Mouse (Mus musculus): ENCODE measurements around the gene Tfr2.

Gene Tfr2

DNA sequence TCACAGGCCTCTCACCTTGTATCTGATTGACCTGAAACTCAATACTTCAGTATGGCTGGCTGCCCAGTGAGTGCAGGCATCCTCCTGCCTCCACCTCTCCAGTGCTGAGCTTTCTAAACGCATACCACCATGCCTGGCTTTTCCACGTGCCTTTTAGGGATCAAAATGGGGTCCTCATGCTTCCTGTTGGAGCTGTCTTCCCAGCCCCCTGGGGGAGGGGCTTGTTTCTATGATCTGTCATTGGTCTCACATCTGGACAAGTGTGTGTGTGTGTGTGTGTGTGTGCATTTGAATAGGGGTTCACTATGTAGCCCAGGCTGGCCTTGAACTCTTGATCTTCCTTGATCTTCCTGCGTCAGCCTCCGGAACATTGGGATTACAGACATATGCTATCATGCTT, 32.2 kb upstream of the Tfr2 start:
- no peak for DNase-seq (ENCODE audit: low read depth, low spot score)

DNA sequence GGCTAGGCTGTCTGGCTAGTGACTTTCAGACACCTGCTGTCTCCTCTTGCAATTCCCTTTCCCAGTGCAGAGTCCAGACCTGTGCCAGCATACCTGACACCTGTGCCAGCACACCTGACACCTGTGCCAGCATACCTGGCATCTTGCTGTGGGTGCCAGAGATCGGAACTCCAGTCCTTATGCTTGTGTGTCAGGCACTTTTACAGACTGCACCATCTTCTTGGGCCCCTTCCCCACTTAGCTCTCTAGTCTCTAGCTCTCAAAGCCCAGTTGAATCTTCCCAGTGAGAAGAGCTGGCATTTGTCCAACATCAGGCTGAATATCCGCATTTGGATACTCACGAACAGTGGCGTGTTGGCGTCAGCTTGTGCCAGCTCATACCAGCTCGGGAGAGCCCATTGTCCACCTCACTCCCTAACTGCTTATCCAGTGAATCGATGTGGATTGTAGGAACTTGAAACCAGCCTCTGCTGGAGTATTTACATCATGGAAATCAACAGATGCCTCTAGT, 30.3 kb upstream of the Tfr2 start:
- no peak for DNase-seq (ENCODE audit: low read depth, low spot score)

DNA sequence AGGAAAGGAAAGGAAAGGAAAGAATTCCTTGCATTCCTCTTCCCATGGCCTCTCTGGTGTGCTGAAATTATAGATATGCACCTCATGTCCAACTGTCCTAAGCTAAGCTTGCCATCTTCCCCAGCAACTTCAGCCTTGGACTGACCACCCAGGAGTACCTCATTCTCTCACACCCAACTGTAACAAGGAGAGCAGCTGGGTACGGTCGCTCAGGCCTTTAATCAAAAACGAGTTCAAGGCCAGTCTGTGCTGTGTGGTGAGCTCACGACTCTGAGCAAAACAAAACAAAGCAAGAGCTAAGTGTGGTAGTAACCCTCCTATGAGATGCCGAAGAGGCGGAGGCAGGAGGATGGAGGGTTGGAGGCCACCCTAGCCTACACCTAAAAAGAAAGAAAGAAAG, 28.6 kb upstream of the Tfr2 start:
- no peak for DNase-seq (ENCODE audit: low read depth, low spot score)

DNA sequence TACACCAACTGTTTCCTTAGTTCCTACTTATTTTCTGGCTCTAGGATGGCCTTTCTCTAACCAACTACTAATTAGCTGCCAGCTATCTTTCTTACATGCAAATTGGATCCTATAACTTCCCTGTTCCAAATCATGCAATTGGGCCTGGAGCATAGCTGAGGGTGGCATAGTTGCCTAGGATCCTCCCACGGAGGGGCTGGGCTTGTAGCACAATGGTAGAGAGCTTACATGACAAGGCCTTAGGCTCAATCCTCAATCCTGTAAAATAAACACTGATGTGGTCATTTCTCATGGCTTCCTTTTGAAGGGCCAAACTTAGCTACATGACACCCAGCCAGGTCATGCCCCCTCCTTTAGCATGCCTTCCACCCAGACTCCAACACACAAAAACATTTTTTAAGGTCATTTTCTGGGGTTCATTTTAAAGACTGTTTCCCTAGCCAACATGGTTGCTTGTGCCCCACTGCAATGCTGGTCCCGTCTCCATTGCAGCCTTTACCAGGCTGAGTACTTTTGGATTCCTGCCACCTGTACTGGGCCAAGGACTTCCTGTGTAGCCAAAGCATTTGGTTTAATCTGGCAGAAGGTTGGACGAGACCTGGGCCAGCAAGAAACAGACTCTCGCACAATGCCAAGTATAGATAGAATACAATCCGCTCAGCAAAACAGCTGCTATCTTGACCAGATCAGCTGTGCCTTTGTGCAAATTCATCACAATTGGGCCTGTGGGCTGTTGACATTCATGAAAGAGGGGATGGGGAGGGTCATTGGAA, 27.7 kb upstream of the Tfr2 start:
- no peak for DNase-seq (ENCODE audit: low read depth, low spot score)

DNA sequence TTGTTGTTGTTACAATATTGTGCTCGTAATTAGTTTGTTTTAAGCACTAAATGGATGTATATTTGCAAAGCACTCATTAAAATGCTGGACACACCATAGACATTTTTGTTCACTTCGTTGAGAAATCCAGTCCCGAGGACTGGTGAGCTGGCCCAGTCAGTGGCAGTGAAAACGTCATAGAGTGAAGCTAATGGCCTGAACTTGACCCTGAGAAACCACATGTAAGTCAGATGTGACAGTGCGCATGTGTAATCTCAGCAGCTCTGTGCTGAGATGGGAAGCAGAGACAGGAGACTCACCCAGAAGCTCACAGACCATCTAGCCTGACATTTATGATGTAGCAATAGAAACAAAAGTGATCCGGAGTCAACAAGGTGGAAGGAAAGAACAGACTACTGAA, 24.7 kb upstream of the Tfr2 start:
- no peak for DNase-seq (ENCODE audit: low read depth, low spot score)

DNA sequence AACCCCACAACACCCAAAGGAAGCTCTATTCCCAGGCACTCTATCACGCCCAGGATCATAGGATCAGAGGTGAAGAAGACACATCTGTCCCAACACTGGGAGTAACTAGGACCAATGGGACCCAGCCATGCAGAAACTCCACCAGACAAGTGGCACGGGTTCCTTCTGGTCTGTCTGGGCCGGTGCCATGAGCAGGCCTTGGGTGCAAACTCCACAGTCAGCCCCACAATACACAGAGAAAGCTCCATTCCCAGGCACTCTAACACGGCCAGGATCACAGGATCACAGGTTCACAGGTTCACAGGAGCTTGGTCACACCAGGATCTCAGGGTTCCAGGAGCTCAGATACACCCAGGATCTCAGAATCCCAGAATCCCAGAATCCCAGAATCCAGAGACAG, 24.0 kb upstream of the Tfr2 start:
- DNase-seq (ENCODE audit: low read depth, low spot score): no peak

DNA sequence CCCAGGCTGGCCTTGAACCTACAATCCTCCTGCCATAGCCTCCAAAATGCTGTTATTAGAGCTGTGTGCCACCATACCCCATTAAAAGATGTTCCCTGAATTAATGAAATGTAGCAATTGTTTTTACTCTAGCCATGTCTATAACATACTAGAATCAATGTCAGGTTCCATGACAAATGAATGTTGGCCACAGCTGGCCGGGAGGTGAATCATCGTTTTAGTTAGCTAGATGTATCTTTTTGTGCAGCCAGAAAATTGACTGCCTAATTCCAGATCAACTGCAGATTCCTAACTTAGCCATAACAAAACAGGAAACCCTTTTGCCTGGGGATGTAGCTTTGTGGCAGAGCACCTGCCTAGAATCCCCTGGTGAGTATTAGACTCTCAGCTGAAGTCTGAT, 19.8 kb upstream of the Tfr2 start:
- DNase-seq (ENCODE audit: low read depth, low spot score): no peak

DNA sequence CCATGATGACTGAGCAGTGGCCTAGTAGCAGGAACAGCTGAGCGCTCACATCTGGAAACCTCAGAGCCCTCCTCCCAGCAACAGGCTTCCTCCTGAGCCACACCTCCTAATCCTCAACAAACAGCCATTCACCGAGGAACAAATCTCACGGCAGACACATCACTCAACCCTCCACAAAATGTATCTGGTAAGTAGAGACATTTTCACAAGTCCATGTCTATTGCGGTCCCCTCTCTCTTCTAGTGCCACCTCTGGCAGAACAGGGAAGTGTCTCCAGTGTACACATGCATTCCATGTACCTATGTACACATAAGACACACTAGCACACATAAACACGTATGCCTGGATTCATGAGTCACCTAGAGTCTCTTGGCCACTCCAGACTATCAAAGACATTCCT, 18.5 kb upstream of the Tfr2 start:
- DNase-seq (ENCODE audit: low read depth, low spot score): no peak

DNA sequence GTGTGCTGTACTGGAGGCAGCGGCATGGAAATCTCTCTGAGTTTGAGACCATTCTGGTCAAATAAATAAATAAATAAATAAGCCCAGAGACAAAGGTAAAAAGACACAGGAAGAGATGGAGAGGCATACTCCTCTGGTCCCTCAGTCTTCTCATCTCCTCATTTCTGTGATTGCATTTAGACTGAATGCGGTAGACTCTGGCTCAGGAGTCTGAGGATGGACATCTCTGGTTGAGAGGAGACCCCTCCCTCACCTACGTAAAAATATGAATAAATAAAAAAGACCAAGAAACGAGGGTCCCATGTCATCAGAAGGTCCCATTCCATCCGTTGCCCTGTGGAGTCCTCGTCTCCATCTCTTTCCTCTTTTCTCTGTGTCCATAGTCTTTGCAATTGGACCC, 16.6 kb upstream of the Tfr2 start:
- DNase-seq (ENCODE audit: low read depth, low spot score): no peak

DNA sequence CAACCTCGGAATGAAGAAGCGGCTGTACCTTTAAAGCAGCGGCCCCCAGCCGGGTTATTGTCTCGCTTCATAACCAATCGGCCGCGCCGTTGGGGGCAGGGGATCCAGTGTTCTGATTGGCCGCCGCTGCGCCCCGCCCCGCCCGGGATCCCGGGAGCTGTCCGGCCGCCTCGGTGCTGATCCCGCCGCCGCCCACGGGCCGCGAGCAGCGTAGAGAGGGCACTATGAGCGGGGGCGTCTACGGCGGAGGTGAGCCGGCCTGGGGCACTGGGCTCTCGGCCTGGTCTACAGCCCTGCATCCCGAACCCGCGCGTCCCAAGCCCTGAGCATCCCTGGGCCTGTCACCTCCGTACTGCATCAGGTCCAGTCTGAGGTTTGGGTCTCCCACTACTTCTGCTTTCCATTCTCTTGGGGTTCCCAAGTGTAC, 16.2 kb upstream of the Tfr2 start, which contains the start of gene Actl6b:
Gene Actl6b, plus strand, starts transcription at position 107 of the 427 bp plus-strand sequence.
- DNase-seq (ENCODE audit: low read depth, low spot score): no peak

DNA sequence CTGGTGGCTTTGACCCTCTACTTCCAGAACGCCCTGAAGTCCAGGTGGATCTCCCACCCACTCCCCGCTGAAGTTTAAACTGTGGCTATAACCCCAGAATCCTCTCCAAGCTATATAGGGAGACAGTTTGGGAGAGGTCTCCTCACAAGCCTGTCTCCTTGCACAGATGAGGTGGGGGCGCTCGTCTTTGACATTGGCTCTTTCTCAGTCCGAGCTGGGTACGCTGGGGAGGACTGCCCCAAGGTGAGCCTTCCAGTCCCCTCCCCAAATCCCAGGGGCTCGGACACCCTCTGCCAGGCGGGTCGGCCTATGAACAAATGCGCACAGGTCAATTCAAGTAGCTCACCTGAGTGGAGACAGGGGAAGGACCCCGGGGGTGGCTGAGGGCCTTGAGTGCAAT, 15.7 kb upstream of the Tfr2 start:
- DNase-seq (ENCODE audit: low read depth, low spot score): no peak

DNA sequence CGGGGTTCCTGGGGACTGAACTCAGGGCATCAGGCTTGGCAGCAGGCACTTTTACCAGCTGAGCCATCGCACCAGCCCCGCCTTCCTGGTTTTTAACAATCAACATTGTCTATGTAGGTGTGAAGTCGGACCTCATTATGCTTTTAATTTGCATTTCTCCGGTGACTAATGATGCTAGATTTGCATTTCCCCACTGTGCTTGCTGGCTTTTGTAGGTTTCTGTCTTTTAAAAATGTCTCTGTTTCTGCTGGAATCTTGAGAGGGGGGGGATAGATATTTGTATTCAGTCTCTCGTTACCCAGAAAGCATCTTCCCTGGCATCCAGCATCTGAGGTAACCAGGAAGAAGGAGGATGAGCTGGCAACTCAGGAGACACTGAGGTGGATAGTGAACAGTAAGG, 8.1 kb upstream of the Tfr2 start:
- no peak for DNase-seq (ENCODE audit: low read depth, low spot score)

DNA sequence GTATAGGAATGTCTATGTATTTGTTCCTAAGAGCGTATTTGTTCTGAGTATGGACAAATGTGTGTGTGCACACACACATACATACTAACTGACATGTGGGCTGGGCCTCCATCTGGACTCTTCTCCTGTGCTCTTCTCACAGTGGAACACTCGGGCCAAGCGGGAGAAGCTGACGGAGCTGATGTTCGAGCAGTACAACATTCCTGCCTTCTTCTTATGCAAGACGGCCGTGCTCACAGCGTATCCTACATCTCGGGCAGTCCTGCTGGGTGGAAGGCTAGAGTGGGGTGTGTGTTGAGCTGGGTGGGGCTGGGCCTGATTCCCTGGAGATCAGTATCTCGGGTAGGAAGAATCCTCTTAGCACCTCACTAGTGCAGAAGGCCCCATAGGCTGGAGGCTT, 6.7 kb upstream of the Tfr2 start:
- DNase-seq (ENCODE audit: low read depth, low spot score): no peak

DNA sequence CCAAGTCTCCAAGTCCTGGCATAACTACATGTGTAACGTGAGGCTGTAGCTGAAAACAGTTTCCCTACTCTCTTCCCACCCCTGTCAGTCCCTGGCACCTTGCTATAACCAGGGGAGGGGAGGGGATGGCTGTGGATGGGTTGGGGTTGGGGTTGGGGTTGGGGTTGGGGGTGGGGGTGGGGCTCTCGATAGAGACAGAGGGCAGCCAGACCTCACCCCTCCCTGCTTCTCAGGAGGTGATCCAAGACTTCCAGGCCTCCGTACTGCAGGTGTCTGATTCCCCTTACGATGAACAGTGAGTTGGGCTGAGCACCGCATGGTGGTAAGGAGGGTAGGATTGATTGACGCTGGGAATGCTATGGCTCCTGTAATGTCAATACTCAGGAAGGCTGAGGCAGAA, 3.9 kb upstream of the Tfr2 start:
- no peak for DNase-seq (ENCODE audit: low read depth, low spot score)

DNA sequence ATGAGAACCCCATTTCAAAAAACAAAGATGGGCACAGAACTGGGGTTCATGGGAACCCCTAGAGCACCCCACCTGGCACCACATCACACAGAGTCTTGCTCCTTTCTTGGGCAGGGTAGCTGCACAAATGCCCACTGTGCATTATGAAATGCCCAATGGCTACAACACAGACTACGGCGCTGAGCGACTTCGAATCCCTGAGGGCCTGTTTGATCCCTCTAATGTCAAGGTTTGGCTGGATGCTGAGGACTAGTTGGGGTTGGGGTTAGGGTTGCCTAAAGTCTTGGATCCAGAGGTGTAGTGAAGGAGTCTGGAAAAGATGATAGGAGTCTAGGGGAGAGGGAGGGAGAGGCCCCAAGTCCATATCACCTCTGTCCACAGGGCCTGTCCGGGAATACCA, 3.2 kb upstream of the Tfr2 start:
- no peak for DNase-seq (ENCODE audit: low read depth, low spot score)

DNA sequence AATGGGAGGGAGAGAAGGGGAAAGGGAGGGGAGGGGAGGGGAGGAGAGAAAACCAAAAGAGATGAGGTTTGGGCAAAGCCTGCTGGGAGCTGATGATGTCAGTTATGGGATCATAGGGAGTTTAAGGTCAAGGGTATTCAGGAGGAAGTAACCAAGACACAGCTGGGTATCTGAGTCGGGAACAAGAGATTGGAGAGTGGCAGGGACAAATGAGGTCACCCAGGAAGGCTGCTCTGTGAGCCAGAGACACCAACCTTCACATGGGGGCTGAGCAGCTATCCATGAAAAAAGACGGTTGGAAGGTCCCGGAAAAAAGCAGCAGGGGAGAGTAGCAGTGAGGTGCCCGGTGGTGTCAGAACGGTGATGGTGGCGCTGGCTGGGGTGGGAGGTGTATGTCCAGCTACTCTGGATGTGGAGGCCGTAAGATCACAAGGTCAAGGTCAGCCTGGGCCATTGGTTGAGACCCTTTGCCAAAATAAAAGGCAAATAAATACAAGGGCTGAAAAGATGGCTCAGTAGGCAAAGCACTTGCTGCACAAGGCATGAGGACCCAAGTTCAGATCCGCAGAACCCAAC, 1.3 kb upstream of the Tfr2 start:
- DNase-seq (ENCODE audit: low read depth, low spot score): no peak

DNA sequence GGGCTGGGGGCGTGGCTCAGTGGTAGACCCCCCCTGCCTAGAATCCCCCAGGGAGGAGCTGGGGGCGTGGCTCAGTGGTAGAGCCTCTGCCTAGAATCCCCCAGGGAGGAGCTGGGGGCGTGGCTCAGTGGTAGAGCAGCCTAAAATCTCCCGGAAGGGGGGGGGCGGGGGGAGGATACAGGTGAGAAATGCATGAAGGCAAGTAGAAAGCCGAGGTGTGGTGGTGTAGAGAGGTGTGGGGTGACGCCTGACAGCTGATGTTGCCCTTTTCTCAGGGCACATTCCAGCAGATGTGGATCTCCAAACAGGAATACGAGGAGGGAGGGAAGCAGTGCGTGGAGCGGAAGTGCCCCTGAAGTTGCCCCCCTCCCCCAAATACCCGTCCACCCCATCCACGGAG, 609 bp upstream of the Tfr2 start:
- no peak for DNase-seq (ENCODE audit: low read depth, low spot score)

DNA sequence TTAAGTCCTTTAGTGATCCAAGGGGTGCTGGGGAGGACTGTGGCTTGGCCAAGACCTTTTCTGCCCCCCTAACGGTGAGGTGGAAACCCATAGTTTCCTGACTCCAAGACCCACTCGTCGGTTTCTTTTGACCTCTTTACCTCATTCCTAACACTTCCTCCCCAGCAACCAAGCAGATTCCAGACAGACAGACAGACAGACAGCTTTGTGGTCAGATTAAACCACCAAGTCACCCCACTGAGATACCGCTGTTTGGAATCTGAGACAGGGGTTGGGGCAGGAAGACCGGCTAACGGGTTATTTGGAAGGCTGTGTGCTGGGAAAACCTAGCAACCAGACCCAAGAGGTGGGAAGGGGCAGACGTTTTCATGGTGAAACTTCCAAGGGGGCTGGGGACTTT, 541 bp downstream of the Tfr2 start:
- no peak for DNase-seq (ENCODE audit: low read depth, low spot score)

DNA sequence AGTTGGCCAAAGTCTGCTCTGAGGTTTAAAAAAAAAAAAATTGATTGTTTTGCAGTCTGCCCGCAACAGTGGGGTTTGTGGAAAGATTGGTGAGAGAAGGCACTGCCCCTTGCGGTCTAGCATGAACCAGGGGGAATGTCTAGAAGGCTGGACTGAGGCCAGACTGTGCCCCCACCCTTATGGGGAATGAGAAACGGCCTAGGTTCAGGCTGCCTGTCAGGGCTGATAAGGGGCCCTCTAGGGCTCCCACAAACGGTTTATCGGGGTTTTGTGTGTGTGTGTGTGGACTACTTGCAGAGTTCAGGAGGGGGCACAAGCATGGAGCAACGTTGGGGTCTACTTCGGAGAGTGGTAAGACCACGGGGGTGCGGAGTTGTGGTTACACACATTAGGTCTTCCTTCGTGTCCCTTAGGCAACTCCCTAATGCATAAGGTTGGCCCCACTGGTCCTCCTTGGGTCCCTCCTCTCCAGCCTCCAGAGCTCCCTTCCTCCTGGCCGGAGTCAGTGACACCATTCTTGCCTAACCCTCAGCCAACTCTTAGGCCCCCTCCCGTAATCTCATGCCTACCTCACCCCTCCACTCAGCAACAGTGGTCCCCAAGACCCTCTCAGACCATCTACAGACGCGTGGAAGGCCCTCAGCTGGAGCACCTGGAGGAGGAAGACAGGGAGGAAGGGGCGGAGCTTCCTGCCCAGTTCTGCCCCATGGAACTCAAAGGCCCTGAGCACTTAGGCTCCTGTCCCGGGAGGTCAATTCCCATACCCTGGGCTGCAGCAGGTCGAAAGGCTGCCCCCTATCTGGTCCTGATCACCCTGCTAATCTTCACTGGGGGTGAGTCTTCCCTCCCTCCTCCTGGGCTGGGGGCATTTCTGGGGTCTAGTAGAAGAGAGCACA, 1.3 kb downstream of the Tfr2 start:
- peak; percentile 63 for DNase-seq (ENCODE audit: low read depth, low spot score)

DNA sequence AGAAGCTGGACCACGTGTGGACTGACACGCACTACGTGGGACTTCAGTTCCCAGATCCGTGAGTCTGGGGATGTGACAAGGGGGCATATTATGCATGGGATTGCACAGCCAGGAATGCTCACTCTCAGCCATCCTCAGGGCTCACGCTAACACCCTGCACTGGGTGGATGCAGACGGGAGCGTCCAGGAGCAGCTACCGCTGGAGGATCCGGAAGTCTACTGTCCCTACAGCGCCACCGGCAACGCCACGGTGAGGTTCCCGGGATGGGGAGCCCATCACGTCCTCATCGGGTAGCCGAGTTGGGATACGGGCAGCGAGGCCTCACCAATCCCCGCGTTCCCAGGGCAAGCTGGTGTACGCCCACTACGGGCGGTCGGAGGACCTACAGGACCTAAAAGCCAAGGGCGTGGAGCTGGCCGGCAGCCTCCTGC, 4.8 kb downstream of the Tfr2 start:
- no peak for DNase-seq (ENCODE audit: low read depth, low spot score)

DNA sequence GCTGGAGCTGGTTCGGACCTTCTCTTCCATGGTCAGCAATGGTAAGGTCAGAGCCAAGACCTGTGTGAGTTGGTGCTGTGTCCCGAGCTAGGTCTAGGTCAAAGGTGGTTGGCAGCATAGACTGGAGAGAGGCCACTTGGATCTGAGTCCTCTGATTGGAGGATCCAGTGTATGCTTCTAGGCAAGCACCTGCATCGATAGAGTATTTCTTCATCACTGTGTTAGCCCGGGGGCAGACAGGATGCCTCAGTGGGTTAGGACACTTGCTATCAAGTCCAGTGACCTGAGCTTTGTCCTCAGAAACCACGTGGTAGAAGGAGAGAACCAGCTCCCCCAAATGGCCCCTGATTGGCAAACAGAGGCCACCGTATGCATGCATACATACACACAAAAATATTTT, 10.6 kb downstream of the Tfr2 start:
- DNase-seq (ENCODE audit: low read depth, low spot score): no peak

DNA sequence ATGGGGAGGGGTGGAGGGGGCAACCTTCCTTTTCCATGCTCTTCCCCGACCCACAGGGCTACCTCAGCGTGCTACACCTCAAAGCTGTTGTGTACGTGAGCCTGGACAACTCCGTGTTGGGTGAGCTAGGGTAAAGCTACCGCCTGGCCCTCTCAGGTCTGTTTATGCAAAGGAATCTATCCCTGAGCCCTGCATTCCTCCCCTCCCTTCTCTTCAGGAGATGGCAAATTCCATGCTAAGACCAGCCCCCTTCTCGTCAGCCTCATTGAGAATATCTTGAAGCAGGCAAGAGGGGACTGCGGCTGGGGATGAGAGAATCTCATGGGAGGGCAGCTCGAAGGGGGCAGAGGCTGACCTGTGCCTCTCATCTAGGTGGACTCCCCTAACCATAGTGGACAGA, 13.1 kb downstream of the Tfr2 start:
- DNase-seq (ENCODE audit: low read depth, low spot score): no peak
